Comparison of ENCODE assay signal across 11 mouse cellular contexts in genomic region chr5:121399540-121399939, GRCm38 (mm10). TPM values are rescaled to one million over a fixed set of nuclear protein-coding genes. Genes with fewer than 3 reads are reported as not detected.
A peak's percentile ranks its signal among the peaks of the same experiment; 100 is the strongest.
DNase-seq lines count a peak whose midpoint lies in the region; ATAC-seq and TF ChIP-seq lines count a peak whose summit lies in the region.
"Had no signal": no experiment of that assay in that cellular context is flagged by ENCODE, and none has a peak within 500 bp of the region (broad histone marks: within the 10 kb centered on the region; RNA-seq: fewer than 3 reads in every experiment).

No protein-coding gene starts in this region.

- H3K4me3 ChIP-seq in heart, embryonic 15.5 days = peak overlapping the region; percentile 92
- H3K4me3 ChIP-seq in MEL (ENCODE audit: control insufficient read depth in 1 of 2, insufficient read depth in 1 of 2, low read depth in 2 of 2, low read length in 2 of 2) = peak overlapping the region; percentile 81 to 99; a peak in 3 of 4 replicates
- H3K4me3 ChIP-seq in hindbrain, postnatal 0 days (ENCODE audit: low read length) = no peak overlapping the region
- no peak overlapping the region for H3K4me3 ChIP-seq in midbrain, embryonic 15.5 days

- TF ChIP-seq CTCF in MEL (IDR thresholded peaks at IDR 0.05 in 2 of 3, conservative IDR thresholded peaks at IDR 0.05 in 1 of 3; ENCODE audit: control insufficient read depth in 1 of 3, insufficient read depth in 1 of 3, low read depth in 2 of 3, low read length in 3 of 3, poor library complexity in 1 of 3, severe bottlenecking in 1 of 3) = no peak
- TF ChIP-seq CTCF in hindbrain, postnatal 0 days (IDR thresholded peaks at IDR 0.05; ENCODE audit: low read depth) = no peak

- no peaks in the 10 kb centered on the region for H3K36me3 ChIP-seq in heart, embryonic 15.5 days
- H3K36me3 ChIP-seq in MEL (ENCODE audit: control insufficient read depth in 1 of 2, insufficient read depth in 2 of 2, low read length in 2 of 2) = peaks cover 21 to 37% of the 10 kb centered on the region in 2 experiments
- 0 out of 2 replicates have a peak, but pooled peaks cover 3% of the 10 kb centered on the region for H3K36me3 ChIP-seq in hindbrain, postnatal 0 days (ENCODE audit: insufficient read depth, low read length)
- no peaks in the 10 kb centered on the region; the same call in 1 of the 2 replicates for H3K36me3 ChIP-seq in midbrain, embryonic 15.5 days (replicated peaks)

- H3K27me3 ChIP-seq in heart, embryonic 15.5 days = no peaks in the 10 kb centered on the region
- no peaks in the 10 kb centered on the region for H3K27me3 ChIP-seq in MEL (ENCODE audit: control insufficient read depth in 1 of 2, insufficient read depth in 2 of 2, low read length in 2 of 2)
- no peaks in the 10 kb centered on the region for H3K27me3 ChIP-seq in hindbrain, postnatal 0 days (ENCODE audit: insufficient read depth, low read length)
- H3K27me3 ChIP-seq in midbrain, embryonic 15.5 days (replicated peaks) = no peaks in the 10 kb centered on the region

- no peak overlapping the region for H3K27ac ChIP-seq in heart, embryonic 15.5 days
- H3K27ac ChIP-seq in MEL (ENCODE audit: control insufficient read depth, low read depth, low read length) = 0 out of 2 replicates have a peak overlapping the region, but pooled peaks have one; percentile 24
- no peak overlapping the region for H3K27ac ChIP-seq in hindbrain, postnatal 0 days
- no peak overlapping the region for H3K27ac ChIP-seq in midbrain, embryonic 15.5 days

- 79% methylated on average over 5 of the region's 5 CpGs for WGBS in heart, embryonic 15.5 days
- 87% methylated on average over 5 of the region's 5 CpGs for WGBS in hindbrain, postnatal 0 days
- WGBS in midbrain, embryonic 15.5 days = 90% methylated on average over 5 of the region's 5 CpGs

- TF ChIP-seq EP300 in MEL (IDR thresholded peaks at IDR 0.05; ENCODE audit: low read depth in 1 of 2, low read length in 2 of 2) = no peak

- TF ChIP-seq RAD21 in MEL (IDR thresholded peaks at IDR 0.05; ENCODE audit: low read depth, low read length) = no peak

- H3K4me2 ChIP-seq in heart, embryonic 15.5 days = peak overlapping the region; percentile 94; the same call in 1 of the 2 replicates
- peak overlapping the region; percentile 75; the same call in 1 of the 2 replicates for H3K4me2 ChIP-seq in hindbrain, postnatal 0 days (ENCODE audit: low read depth, low read length)
- H3K4me2 ChIP-seq in midbrain, embryonic 15.5 days = peak overlapping the region; percentile 81

- no peaks in the 10 kb centered on the region for H3K9me3 ChIP-seq in heart, embryonic 15.5 days (replicated peaks)
- H3K9me3 ChIP-seq in MEL (replicated peaks; ENCODE audit: insufficient read depth, low read length) = no peaks in the 10 kb centered on the region
- H3K9me3 ChIP-seq in hindbrain, postnatal 0 days (ENCODE audit: low read length) = no peaks in the 10 kb centered on the region
- H3K9me3 ChIP-seq in midbrain, embryonic 15.5 days = no peaks in the 10 kb centered on the region

- no peak for TF ChIP-seq POLR2A in MEL (IDR thresholded peaks at IDR 0.05; ENCODE audit: control insufficient read depth in 1 of 2, insufficient read depth in 1 of 2, low read depth in 1 of 2, low read length in 2 of 2, poor library complexity in 1 of 2)

- peaks cover 70% of the 10 kb centered on the region for H3K79me2 ChIP-seq in MEL (ENCODE audit: control insufficient read depth, insufficient read depth, low read length, poor library complexity)

- DNase-seq in heart, postnatal 14 days = no peak
- DNase-seq in MEL (ENCODE audit: low read depth, low spot score) = no peak
- no peak for DNase-seq in hindbrain, postnatal 0 days (ENCODE audit: low spot score)
- DNase-seq in left cerebral cortex, adult 18-20 months (ENCODE audit: low spot score in 2 of 2) = no peak
- no peak for DNase-seq in frontal cortex, postnatal 25 days (ENCODE audit: low spot score in 2 of 2)
- DNase-seq in kidney, postnatal 36 days = no peak
- DNase-seq: cerebellum, adult 9-10 months; heart, postnatal 4 days; retina, postnatal 1 day had no signal

- peaks cover 24% of the 10 kb centered on the region for H3K4me1 ChIP-seq in heart, embryonic 15.5 days (replicated peaks)
- peaks cover 3 to 29% of the 10 kb centered on the region in 2 experiments for H3K4me1 ChIP-seq in MEL (ENCODE audit: control insufficient read depth in 1 of 2, insufficient read depth in 2 of 2, low read length in 2 of 2)
- peaks cover 12% of the 10 kb centered on the region for H3K4me1 ChIP-seq in hindbrain, postnatal 0 days (ENCODE audit: insufficient read depth, low read length)
- peaks cover 24% of the 10 kb centered on the region for H3K4me1 ChIP-seq in midbrain, embryonic 15.5 days

- H3K9ac ChIP-seq in heart, embryonic 15.5 days = no peak overlapping the region
- H3K9ac ChIP-seq in MEL (ENCODE audit: control insufficient read depth, low read depth, low read length, poor library complexity, severe bottlenecking) = peak overlapping the region; percentile 100
- 0 out of 2 replicates have a peak overlapping the region, but pooled peaks have one; percentile 93 for H3K9ac ChIP-seq in hindbrain, postnatal 0 days (replicated peaks; ENCODE audit: low read length)
- no peak overlapping the region for H3K9ac ChIP-seq in midbrain, embryonic 15.5 days

- no peak for ATAC-seq in heart, embryonic 15.5 days (replicated peaks; ENCODE audit: insufficient number of reproducible peaks, insufficient read depth, low FRiP score, low read depth)
- ATAC-seq in hindbrain, postnatal 0 days = no peak
- ATAC-seq in midbrain, embryonic 15.5 days (replicated peaks) = no peak

- intact Hi-C loops in heart, postnatal 14 days (cut with DNase I) = loop anchor here (2.0 kb wide), 1 partner anchor 51 kb away; the partner anchor contains the start of gene Tmem116

TF ChIP-seq in MEL, 35 proteins besides CTCF, POLR2A, EP300 and RAD21:
- TF ChIP-seq USF1 (IDR thresholded peaks at IDR 0.05; ENCODE audit: low read depth, low read length) (peak; percentile 58; the same call in 1 of the 2 replicates), ZNF384 (IDR thresholded peaks at IDR 0.05; ENCODE audit: low read depth, low read length) (no peak)

RNA-seq across cellular contexts. Expression of gene Naa25, which starts 1.8 kb away (rescaled TPM):
- polyA plus RNA-seq in heart, embryonic 15.5 days (2015; fragmentation: Nextera tagmentation; extraction: Ambion mirVana) = 28.3 and 33.3 TPM in 2 replicates
- 10 to 100 TPM; 20.6 to 21.5 TPM for total RNA-seq in heart, postnatal 14 days (2021)
- 53.0 and 56.4 TPM in 2 replicates for total RNA-seq in MEL (2012; rRNA removed)
- polyA plus RNA-seq in MEL (2012; ENCODE audit: insufficient read depth in 1 of 2, insufficient read length in 2 of 2, low read depth in 1 of 2, low replicate concordance in 2 of 2, missing spikeins in 1 of 2) = 10 to 100 TPM in 1 of 2 experiments, not detected in 1; 59.6 TPM
- total RNA-seq in hindbrain, postnatal 0 days (2014; rRNA removed) = 32.9 and 33.9 TPM in 2 replicates
- 37.5 and 38.3 TPM in 2 replicates for polyA plus RNA-seq in hindbrain, postnatal 0 days (2015; fragmentation: Nextera tagmentation; extraction: Ambion mirVana)
- 53.2 and 56.6 TPM in 2 replicates for polyA plus RNA-seq in midbrain, embryonic 15.5 days (2015; fragmentation: Nextera tagmentation; extraction: Ambion mirVana)
- 10 to 100 TPM; 43.2 to 43.4 TPM for total RNA-seq in left cerebral cortex, adult 18-20 months (2021)

RNA-seq across cellular contexts. Expression of gene Trafd1, which starts 14.1 kb away (rescaled TPM):
- polyA plus RNA-seq in heart, embryonic 15.5 days (2015; fragmentation: Nextera tagmentation; extraction: Ambion mirVana) = 64.5 and 89.4 TPM in 2 replicates
- total RNA-seq in heart, postnatal 14 days (2021) = 10 to 100 TPM; 50.3 to 55.4 TPM
- total RNA-seq in MEL (2012; rRNA removed) = 12.9 and 15.4 TPM in 2 replicates
- polyA plus RNA-seq in MEL (2012; ENCODE audit: insufficient read depth in 1 of 2, insufficient read length in 2 of 2, low read depth in 1 of 2, low replicate concordance in 2 of 2, missing spikeins in 1 of 2) = 10 to 100 TPM in 1 of 2 experiments, not detected in 1; 21.4 TPM
- 81.9 and 94.4 TPM in 2 replicates for total RNA-seq in hindbrain, postnatal 0 days (2014; rRNA removed)
- polyA plus RNA-seq in hindbrain, postnatal 0 days (2015; fragmentation: Nextera tagmentation; extraction: Ambion mirVana) = 107 and 108 TPM in 2 replicates
- 144 and 150 TPM in 2 replicates for polyA plus RNA-seq in midbrain, embryonic 15.5 days (2015; fragmentation: Nextera tagmentation; extraction: Ambion mirVana)
- 10 to 100 TPM; 79.9 to 84.4 TPM for total RNA-seq in left cerebral cortex, adult 18-20 months (2021)

RNA-seq across cellular contexts. Expression of gene Tmem116, which starts 52.2 kb away (rescaled TPM):
- 2.7 and 4.3 TPM in 2 replicates for polyA plus RNA-seq in heart, embryonic 15.5 days (2015; fragmentation: Nextera tagmentation; extraction: Ambion mirVana)
- total RNA-seq in heart, postnatal 14 days (2021) = 1 to 10 TPM; 8.4 to 9.4 TPM
- 1.6 and 1.7 TPM in 2 replicates for total RNA-seq in MEL (2012; rRNA removed)
- polyA plus RNA-seq in MEL (2012; ENCODE audit: insufficient read depth in 1 of 2, insufficient read length in 2 of 2, low read depth in 1 of 2, low replicate concordance in 2 of 2, missing spikeins in 1 of 2) = 1 to 10 TPM in 1 of 2 experiments, not detected in 1; 2.6 TPM
- 0.72 and 7.6 TPM in 2 replicates for total RNA-seq in hindbrain, postnatal 0 days (2014; rRNA removed)
- 2.3 and 2.6 TPM in 2 replicates for polyA plus RNA-seq in hindbrain, postnatal 0 days (2015; fragmentation: Nextera tagmentation; extraction: Ambion mirVana)
- polyA plus RNA-seq in midbrain, embryonic 15.5 days (2015; fragmentation: Nextera tagmentation; extraction: Ambion mirVana) = 1.9 and 2.2 TPM in 2 replicates
- 1 to 10 TPM; 6.6 to 6.9 TPM for total RNA-seq in left cerebral cortex, adult 18-20 months (2021)

RNA-seq across cellular contexts. Expression of gene Erp29, which starts 52.8 kb away (rescaled TPM):
- 110 and 140 TPM in 2 replicates for polyA plus RNA-seq in heart, embryonic 15.5 days (2015; fragmentation: Nextera tagmentation; extraction: Ambion mirVana)
- total RNA-seq in heart, postnatal 14 days (2021) = 10 to 100 TPM; 84.7 to 93.4 TPM
- 159 and 167 TPM in 2 replicates for total RNA-seq in MEL (2012; rRNA removed)
- 100 to 1,000 TPM in 1 of 2 experiments, not detected in 1; 244 TPM for polyA plus RNA-seq in MEL (2012; ENCODE audit: insufficient read depth in 1 of 2, insufficient read length in 2 of 2, low read depth in 1 of 2, low replicate concordance in 2 of 2, missing spikeins in 1 of 2)
- total RNA-seq in hindbrain, postnatal 0 days (2014; rRNA removed) = 37.1 and 55.9 TPM in 2 replicates
- 192 and 196 TPM in 2 replicates for polyA plus RNA-seq in hindbrain, postnatal 0 days (2015; fragmentation: Nextera tagmentation; extraction: Ambion mirVana)
- 167 and 195 TPM in 2 replicates for polyA plus RNA-seq in midbrain, embryonic 15.5 days (2015; fragmentation: Nextera tagmentation; extraction: Ambion mirVana)
- 100 to 1,000 TPM; 136 to 145 TPM for total RNA-seq in left cerebral cortex, adult 18-20 months (2021)

Comparison
In these comparisons a context has a peak if more than half of its experiments do, and no peak if none do; other contexts are left out.
1. H3K4me3 ChIP-seq: peak in heart, embryonic 15.5 days (single experiment) and MEL (2 of 2); none in hindbrain, postnatal 0 days (single experiment) and midbrain, embryonic 15.5 days (single experiment).
2. H3K9ac ChIP-seq: peak in MEL (single experiment) and hindbrain, postnatal 0 days (single experiment); none in heart, embryonic 15.5 days (single experiment) and midbrain, embryonic 15.5 days (single experiment).
3. Peak in every context shown above with its lines, with median percentiles within 50 percentile points of each other: H3K4me2 ChIP-seq.